Comparison of ENCODE assay signal across 15 mouse cellular contexts in genomic region chr5:135906846-135907245, GRCm38 (mm10). TPM values are rescaled to one million over a fixed set of nuclear protein-coding genes. Genes with fewer than 3 reads are reported as not detected.
DNase-seq lines count a peak whose midpoint lies in the region; ATAC-seq and TF ChIP-seq lines count a peak whose summit lies in the region.
"Had no signal": no experiment of that assay in that cellular context is flagged by ENCODE, and none has a peak within 500 bp of the region (broad histone marks: within the 10 kb centered on the region; RNA-seq: fewer than 3 reads in every experiment).

No protein-coding gene starts in this region.

- H3K79me2 ChIP-seq in liver, adult 2 months (ENCODE audit: control insufficient read depth, insufficient read depth, low read length) = peaks cover 8% of the 10 kb centered on the region; the same call in 1 of the 2 replicates

- H3K36me3 ChIP-seq in liver, adult 2 months (ENCODE audit: control insufficient read depth, insufficient read depth, low read length) = peaks cover 5% of the 10 kb centered on the region; the same call in 1 of the 2 replicates
- H3K36me3 ChIP-seq in liver, embryonic 11.5 days (ENCODE audit: control insufficient read depth, insufficient read depth, low read length) = peaks cover 35% of the 10 kb centered on the region
- peaks cover 32% of the 10 kb centered on the region for H3K36me3 ChIP-seq in liver, postnatal 0 days (replicated peaks; ENCODE audit: insufficient read depth, low read length)
- H3K36me3 ChIP-seq in forebrain, embryonic 14.5 days (ENCODE audit: control insufficient read depth, insufficient read depth, low read length) = peaks cover 65% of the 10 kb centered on the region

- H3K27ac ChIP-seq in cerebellum, adult 2 months (ENCODE audit: insufficient read depth, low read length) = peak overlapping the region; percentile 37; the same call in 1 of the 2 replicates
- H3K27ac ChIP-seq in liver, adult 2 months (replicated peaks; ENCODE audit: insufficient read depth, low read depth, low read length) = peak overlapping the region; percentile 95
- H3K27ac ChIP-seq in liver, embryonic 11.5 days (ENCODE audit: low read depth, low read length) = no peak overlapping the region
- H3K27ac ChIP-seq in liver, postnatal 0 days (ENCODE audit: low read depth) = peak overlapping the region; percentile 94
- no peak overlapping the region for H3K27ac ChIP-seq in forebrain, embryonic 14.5 days (ENCODE audit: low read depth, low read length)
- H3K27ac ChIP-seq: hindbrain, embryonic 14.5 days; midbrain, embryonic 12.5 days; neural tube, embryonic 12.5 days had no signal

- no peak overlapping the region for H3K4me2 ChIP-seq in liver, embryonic 11.5 days
- H3K4me2 ChIP-seq in liver, postnatal 0 days (ENCODE audit: low read depth, low read length) = no peak overlapping the region
- H3K4me2 ChIP-seq in forebrain, embryonic 14.5 days (ENCODE audit: low read length) = no peak overlapping the region
- H3K4me2 ChIP-seq: hindbrain, embryonic 14.5 days; midbrain, embryonic 12.5 days; neural tube, embryonic 12.5 days had no signal

- H3K9me3 ChIP-seq in liver, embryonic 11.5 days (ENCODE audit: control insufficient read depth, low read length) = no peaks in the 10 kb centered on the region
- no peaks in the 10 kb centered on the region for H3K9me3 ChIP-seq in liver, postnatal 0 days (ENCODE audit: low read length)
- H3K9me3 ChIP-seq in forebrain, embryonic 14.5 days (replicated peaks; ENCODE audit: control insufficient read depth, low read length) = no peaks in the 10 kb centered on the region
- H3K9me3 ChIP-seq: midbrain, embryonic 12.5 days; neural tube, embryonic 12.5 days had no signal

- intact Hi-C loops in gastrocnemius, postnatal 14 days (cut with DNase I; ENCODE audit: low total_unique reads) = no loop called here

- H3K4me1 ChIP-seq in cerebellum, adult 2 months (ENCODE audit: control insufficient read depth, insufficient read depth, low read length) = peaks cover 28% of the 10 kb centered on the region
- peaks cover 36% of the 10 kb centered on the region for H3K4me1 ChIP-seq in liver, adult 2 months (ENCODE audit: control insufficient read depth, insufficient read depth, low read length)
- H3K4me1 ChIP-seq in liver, embryonic 11.5 days (replicated peaks; ENCODE audit: control insufficient read depth, insufficient read depth, low read length) = peaks cover 9% of the 10 kb centered on the region
- peaks cover 38% of the 10 kb centered on the region for H3K4me1 ChIP-seq in liver, postnatal 0 days (ENCODE audit: insufficient read depth)
- H3K4me1 ChIP-seq in forebrain, embryonic 14.5 days (ENCODE audit: control insufficient read depth, insufficient read depth, low read length) = peaks cover 7% of the 10 kb centered on the region; the same call in 1 of the 2 replicates

- no peak for TF ChIP-seq EP300 in liver, postnatal 0 days (IDR thresholded peaks at IDR 0.05; ENCODE audit: low read depth)

- H3K4me3 ChIP-seq in cerebellum, adult 2 months (replicated peaks; ENCODE audit: insufficient read depth, low read depth, low read length) = no peak overlapping the region
- H3K4me3 ChIP-seq in liver, adult 2 months (ENCODE audit: insufficient read depth, low read depth, low read length) = no peak overlapping the region
- H3K4me3 ChIP-seq in liver, embryonic 11.5 days (ENCODE audit: low read depth, low read length) = no peak overlapping the region
- H3K4me3 ChIP-seq in liver, postnatal 0 days (ENCODE audit: low read depth, low read length) = no peak overlapping the region
- no peak overlapping the region for H3K4me3 ChIP-seq in forebrain, embryonic 14.5 days (ENCODE audit: low read depth, low read length)
- H3K4me3 ChIP-seq: erythroblast, embryonic 14.5 days; midbrain, embryonic 12.5 days; neural tube, embryonic 12.5 days had no signal

- TF ChIP-seq CTCF in cerebellum, adult 2 months (IDR thresholded peaks at IDR 0.05; ENCODE audit: borderline replicate concordance, insufficient read depth, low read depth, low read length) = no peak
- no peak for TF ChIP-seq CTCF in liver, adult 2 months (IDR thresholded peaks at IDR 0.05; ENCODE audit: low read depth, low read length)
- TF ChIP-seq CTCF in liver, postnatal 0 days (IDR thresholded peaks at IDR 0.05; ENCODE audit: low read depth) = no peak

- peak overlapping the region; percentile 42; the same call in 1 of the 2 replicates for H3K9ac ChIP-seq in liver, adult 2 months (ENCODE audit: low read depth, low read length)
- H3K9ac ChIP-seq in liver, embryonic 11.5 days (ENCODE audit: low read depth, low read length) = no peak overlapping the region
- H3K9ac ChIP-seq in liver, postnatal 0 days (replicated peaks) = no peak overlapping the region; the same call in 1 of the 2 replicates
- no peak overlapping the region for H3K9ac ChIP-seq in forebrain, embryonic 14.5 days (ENCODE audit: low read length)
- H3K9ac ChIP-seq: hindbrain, embryonic 14.5 days; midbrain, embryonic 12.5 days; neural tube, embryonic 12.5 days had no signal

- WGBS in cerebellum, adult 2 months = 77% methylated on average over 4 of the region's 4 CpGs
- 40% methylated on average over 4 of the region's 4 CpGs for WGBS in liver, adult 2 months
- WGBS in liver, embryonic 11.5 days = 64% methylated on average over 4 of the region's 4 CpGs
- WGBS in liver, postnatal 0 days (ENCODE audit: insufficient replicate concordance) = 38% methylated on average over 4 of the region's 4 CpGs
- 84% methylated on average over 4 of the region's 4 CpGs for WGBS in forebrain, embryonic 14.5 days

- peak in 1 of 2 experiments; percentile 10 for DNase-seq in cerebellum, adult 2 months
- no peak for DNase-seq in cerebellum, adult 11-12 months
- DNase-seq in liver, adult 2 months (ENCODE audit: extremely low read depth, low read depth, low spot score) = no peak
- no peak for DNase-seq in liver, embryonic 11.5 days (ENCODE audit: low spot score)
- DNase-seq in liver, postnatal 0 days = no peak
- no peak for DNase-seq in gastrocnemius, postnatal 14 days
- DNase-seq in forebrain, embryonic 14.5 days (ENCODE audit: low spot score) = no peak
- DNase-seq: cerebellum, adult 8-10 months; embryo, embryonic 11 days; retina, postnatal 1 day had no signal

- TF ChIP-seq POLR2A in cerebellum, adult 2 months (IDR thresholded peaks at IDR 0.05; ENCODE audit: borderline replicate concordance, insufficient read depth, low read length) = no peak
- TF ChIP-seq POLR2A in liver, adult 2 months (IDR thresholded peaks at IDR 0.05; ENCODE audit: extremely low read depth, insufficient read depth, low read length) = no peak

- ATAC-seq in liver, embryonic 11.5 days (replicated peaks; ENCODE audit: low FRiP score) = no peak
- peak; percentile 7; the same call in 1 of the 2 replicates for ATAC-seq in liver, postnatal 0 days
- peak; percentile 42; the same call in 1 of the 2 replicates for ATAC-seq in monocyte, adult 5-6 weeks (replicated peaks; ENCODE audit: insufficient number of reproducible peaks, low FRiP score, low TSS enrichment, poor library complexity, severe bottlenecking)
- no peak for ATAC-seq in forebrain, embryonic 14.5 days

- H3K27me3 ChIP-seq in cerebellum, adult 2 months (ENCODE audit: control insufficient read depth, insufficient read depth, low read length) = no peaks in the 10 kb centered on the region
- H3K27me3 ChIP-seq in liver, adult 2 months (ENCODE audit: control insufficient read depth, insufficient read depth, low read length) = no peaks in the 10 kb centered on the region
- no peaks in the 10 kb centered on the region for H3K27me3 ChIP-seq in liver, embryonic 11.5 days (replicated peaks; ENCODE audit: control insufficient read depth, insufficient read depth, low read length)
- H3K27me3 ChIP-seq in liver, postnatal 0 days (ENCODE audit: insufficient read depth, low read length) = no peaks in the 10 kb centered on the region; the same call in 1 of the 2 replicates
- no peaks in the 10 kb centered on the region for H3K27me3 ChIP-seq in forebrain, embryonic 14.5 days (replicated peaks; ENCODE audit: control insufficient read depth, insufficient read depth, low read length)
- H3K27me3 ChIP-seq: midbrain, embryonic 12.5 days; neural tube, embryonic 12.5 days had no signal

RNA-seq across cellular contexts. Expression of gene Hspb1, which starts 19.1 kb away (rescaled TPM):
- 42.9 and 49.2 TPM in 2 replicates for polyA plus RNA-seq in cerebellum, adult 2 months (2012; rRNA removed)
- total RNA-seq in liver, adult 2 months (2014; rRNA removed) = 18.9 and 19.5 TPM in 2 replicates
- polyA plus RNA-seq in liver, adult 2 months (2012; rRNA removed) = 10.9 and 24.3 TPM in 2 replicates
- 11.8 and 22.1 TPM in 2 replicates for polyA plus RNA-seq in liver, embryonic 11.5 days (2014; fragmentation: Nextera tagmentation; extraction: Ambion mirVana)
- polyA plus RNA-seq in liver, postnatal 0 days (2015; fragmentation: Nextera tagmentation; extraction: Ambion mirVana) = 4.5 and 9.1 TPM in 2 replicates
- total RNA-seq in monocyte, adult 5-6 weeks (2017) = 1.9 TPM in 1 of 3 replicates, not detected in the others
- total RNA-seq in gastrocnemius, postnatal 14 days (2021) = 100 to 1,000 TPM; 257 to 459 TPM
- polyA plus RNA-seq in forebrain, embryonic 14.5 days (2014; fragmentation: Nextera tagmentation; extraction: Ambion mirVana) = 6.6 and 8.1 TPM in 2 replicates

RNA-seq across cellular contexts. Expression of gene Ywhag, which starts 27.6 kb away (rescaled TPM):
- polyA plus RNA-seq in cerebellum, adult 2 months (2012; rRNA removed) = 445 and 493 TPM in 2 replicates
- 23.0 and 30.9 TPM in 2 replicates for total RNA-seq in liver, adult 2 months (2014; rRNA removed)
- polyA plus RNA-seq in liver, adult 2 months (2012; rRNA removed) = 42.4 and 50.4 TPM in 2 replicates
- polyA plus RNA-seq in liver, embryonic 11.5 days (2014; fragmentation: Nextera tagmentation; extraction: Ambion mirVana) = 97.3 and 99.8 TPM in 2 replicates
- 56.7 and 66.8 TPM in 2 replicates for polyA plus RNA-seq in liver, postnatal 0 days (2015; fragmentation: Nextera tagmentation; extraction: Ambion mirVana)
- 86.4 to 119 TPM (median 100 TPM) in 3 replicates for total RNA-seq in monocyte, adult 5-6 weeks (2017)
- total RNA-seq in gastrocnemius, postnatal 14 days (2021) = 100 to 1,000 TPM; 305 to 325 TPM
- 361 and 450 TPM in 2 replicates for polyA plus RNA-seq in forebrain, embryonic 14.5 days (2014; fragmentation: Nextera tagmentation; extraction: Ambion mirVana)

Comparison
In these comparisons a context has a peak if more than half of its experiments do, and no peak if none do; other contexts are left out.
1. H3K27ac ChIP-seq: peak in cerebellum, adult 2 months (single experiment), liver, adult 2 months (single experiment) and liver, postnatal 0 days (single experiment); none in liver, embryonic 11.5 days (single experiment) and forebrain, embryonic 14.5 days (single experiment).
2. ATAC-seq: peak in liver, postnatal 0 days (single experiment) and monocyte, adult 5-6 weeks (single experiment); none in liver, embryonic 11.5 days (single experiment) and forebrain, embryonic 14.5 days (single experiment).